Mouse (Mus musculus): ENCODE data around the gene Stn1. TPM values are rescaled to one million over a fixed set of nuclear protein-coding genes. Genes with fewer than 3 reads are reported as not detected.
"Not testable (repeated sequence)": the region's sequence is repeated elsewhere in the genome, so short reads cannot be mapped to it uniquely, and the experiment has no call there.

The Stn1 gene
- total and polyA plus RNA-seq, 3 experiments: 15.7 to 20.0 (median 15.8) TPM

DNA sequence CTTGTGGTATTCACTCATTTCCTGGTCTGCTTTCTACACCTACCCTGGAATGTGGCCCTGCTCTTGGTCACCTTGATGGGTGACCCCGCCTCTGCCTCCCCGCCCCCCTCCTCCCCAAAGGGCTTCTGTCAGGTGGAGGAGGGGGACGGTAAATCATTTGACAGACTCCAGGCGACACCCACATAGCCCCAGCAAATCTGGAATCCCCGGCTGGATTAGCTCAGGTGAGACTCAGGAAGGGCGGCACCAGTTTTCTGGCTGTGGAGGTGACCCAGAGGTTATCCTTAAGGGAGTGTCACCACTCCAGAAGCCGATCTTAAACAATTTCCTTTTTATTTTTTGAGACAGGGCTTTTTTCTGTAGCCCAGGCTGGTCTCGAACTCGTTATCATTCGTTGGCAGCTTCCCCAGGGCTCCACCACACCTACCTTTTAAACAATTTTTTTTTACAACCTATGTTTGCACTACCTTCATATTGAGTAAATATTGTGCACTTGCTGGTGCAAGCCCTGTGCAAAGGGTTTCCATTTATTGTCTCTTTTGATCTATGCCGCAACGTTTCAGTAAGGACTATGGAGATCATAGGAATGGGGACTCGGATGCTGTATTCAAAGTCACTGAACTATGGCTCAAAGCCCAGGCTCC lies 41.4 kb upstream of the Stn1 start:
- peak in 1 of 2 experiments; percentile 15 for DNase-seq
- peak overlapping the region; percentile 59 for H3K4me3 ChIP-seq
- H3K9ac ChIP-seq (ENCODE audit: low read depth, low read length): peak overlapping the region; percentile 71
- H3K27ac ChIP-seq: peak overlapping the region; percentile 96
- H3K36me3 ChIP-seq (ENCODE audit: control insufficient read depth, insufficient read depth, low read length): peaks cover 15% of the 10 kb centered on the region
- 18% methylated on average over 13 of the region's 13 CpGs for WGBS
- peaks cover 5% of the 10 kb centered on the region for H3K4me1 ChIP-seq (ENCODE audit: control insufficient read depth, insufficient read depth, low read length)
- intact Hi-C loops (cut with DNase I): loop anchor here (1.0 to 2.0 kb wide), 3 partner anchors 42 to 153 kb away; partner anchors contain the start of genes Sfr1 and Stn1
- H3K27me3 ChIP-seq (ENCODE audit: control insufficient read depth, insufficient read depth, low read length): no peaks in the 10 kb centered on the region
- TF ChIP-seq POLR2A (IDR thresholded peaks at IDR 0.05; ENCODE audit: insufficient read depth, low read depth, low read length) (no peak), EP300 (IDR thresholded peaks at IDR 0.05; ENCODE audit: insufficient read depth, low read depth, low read length) (no peak), CTCF (IDR thresholded peaks at IDR 0.05) (no peak)
- H3K79me2 ChIP-seq (replicated peaks; ENCODE audit: control insufficient read depth, insufficient read depth, low read length): 0 out of 2 replicates have a peak, but pooled peaks cover 1% of the 10 kb centered on the region

DNA sequence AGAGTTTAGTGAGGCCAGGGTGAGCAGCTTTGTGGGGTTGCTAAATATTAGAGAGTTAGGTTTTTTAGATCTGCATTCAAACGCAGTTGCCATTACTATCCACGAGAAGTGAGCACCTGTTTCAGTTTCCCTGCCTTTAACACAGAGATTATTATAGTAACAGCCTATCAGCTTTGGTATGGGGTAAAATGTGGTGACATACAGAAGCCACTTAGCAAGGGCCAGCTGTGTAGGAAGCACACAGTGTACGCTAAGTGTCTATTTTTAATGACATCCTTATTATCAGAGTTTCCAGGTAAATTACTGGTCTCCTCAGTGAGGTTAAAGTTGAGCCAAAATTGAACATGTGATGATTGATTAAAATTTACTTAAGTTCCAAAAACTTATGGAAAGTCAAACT lies 36.4 kb upstream of the Stn1 start:
- Histone ChIP-seq H3K9ac (ENCODE audit: low read depth, low read length) (no peak overlapping the region; the same call in 1 of the 2 replicates), H3K27me3 (ENCODE audit: control insufficient read depth, insufficient read depth, low read length) (no peaks in the 10 kb centered on the region), H3K36me3 (ENCODE audit: control insufficient read depth, insufficient read depth, low read length) (peaks cover 3% of the 10 kb centered on the region; the same call in 1 of the 2 replicates), H3K4me1 (ENCODE audit: control insufficient read depth, insufficient read depth, low read length) (no peaks in the 10 kb centered on the region), H3K27ac (peak overlapping the region; percentile 13; the same call in 1 of the 2 replicates), H3K4me3 (no peak overlapping the region), H3K79me2 (replicated peaks; ENCODE audit: control insufficient read depth, insufficient read depth, low read length) (no peaks in the 10 kb centered on the region)
- TF ChIP-seq EP300 (IDR thresholded peaks at IDR 0.05; ENCODE audit: insufficient read depth, low read depth, low read length) (no peak), CTCF (IDR thresholded peaks at IDR 0.05) (no peak), POLR2A (IDR thresholded peaks at IDR 0.05; ENCODE audit: insufficient read depth, low read depth, low read length) (no peak)
- WGBS: 55% methylated on average over 3 of the region's 3 CpGs
- intact Hi-C loops (cut with DNase I): no loop called here
- no peak for DNase-seq

DNA sequence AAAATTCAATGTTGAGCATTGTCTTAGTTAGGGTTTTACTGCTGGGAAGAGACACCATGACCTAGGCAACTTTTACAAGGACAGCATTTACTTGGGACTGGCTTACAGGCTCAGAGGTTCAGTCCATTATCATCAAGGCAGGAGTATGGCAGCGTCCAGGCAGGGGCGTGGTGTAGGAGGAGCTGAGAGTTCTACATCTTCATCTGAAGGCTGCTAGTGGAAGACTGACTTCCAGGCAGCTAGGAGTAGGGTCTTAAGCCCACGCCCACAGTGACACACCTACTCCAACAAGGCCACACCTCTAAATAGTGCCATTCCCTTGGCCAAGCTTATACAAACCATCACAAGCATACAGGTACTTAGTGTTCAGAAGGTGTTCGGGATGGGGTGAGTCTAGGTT lies 34.7 kb upstream of the Stn1 start:
- DNase-seq; H3K4me1 ChIP-seq (ENCODE audit: control insufficient read depth, insufficient read depth, low read length); H3K4me3 ChIP-seq; H3K36me3 ChIP-seq (ENCODE audit: control insufficient read depth, insufficient read depth, low read length); H3K79me2 ChIP-seq (replicated peaks; ENCODE audit: control insufficient read depth, insufficient read depth, low read length); H3K27ac ChIP-seq; intact Hi-C loops (cut with DNase I); H3K9ac ChIP-seq (ENCODE audit: low read depth, low read length); H3K27me3 ChIP-seq (ENCODE audit: control insufficient read depth, insufficient read depth, low read length): not testable (repeated sequence)
- WGBS: 73% methylated on average over 4 of the region's 4 CpGs

DNA sequence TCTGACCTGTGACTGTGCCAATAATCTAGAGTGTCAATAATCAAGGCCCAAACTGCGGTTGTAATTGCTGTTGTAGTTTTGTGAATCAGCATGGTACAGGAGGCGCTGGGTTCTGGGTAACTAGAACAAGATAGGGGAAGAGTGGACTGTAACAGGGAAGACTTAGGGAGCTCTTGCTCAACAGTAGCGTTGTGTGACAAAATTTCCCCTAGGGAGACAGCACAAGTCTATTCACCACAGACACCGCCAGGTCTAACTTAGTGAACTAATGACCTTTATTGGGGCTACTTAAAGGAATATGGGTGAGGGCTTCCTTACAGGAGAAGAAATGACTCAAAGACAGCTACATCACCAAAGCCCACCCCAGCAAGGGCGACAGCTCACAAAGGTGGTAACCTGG lies 32.7 kb upstream of the Stn1 start:
- TF ChIP-seq EP300 (IDR thresholded peaks at IDR 0.05; ENCODE audit: insufficient read depth, low read depth, low read length) (no peak), CTCF (IDR thresholded peaks at IDR 0.05) (no peak), POLR2A (IDR thresholded peaks at IDR 0.05; ENCODE audit: insufficient read depth, low read depth, low read length) (no peak)
- Histone ChIP-seq H3K79me2 (replicated peaks; ENCODE audit: control insufficient read depth, insufficient read depth, low read length) (no peaks in the 10 kb centered on the region), H3K4me3 (no peak overlapping the region), H3K36me3 (ENCODE audit: control insufficient read depth, insufficient read depth, low read length) (peaks cover 3% of the 10 kb centered on the region; the same call in 1 of the 2 replicates), H3K27me3 (ENCODE audit: control insufficient read depth, insufficient read depth, low read length) (no peaks in the 10 kb centered on the region), H3K4me1 (ENCODE audit: control insufficient read depth, insufficient read depth, low read length) (no peaks in the 10 kb centered on the region), H3K27ac (no peak overlapping the region), H3K9ac (ENCODE audit: low read depth, low read length) (no peak overlapping the region)
- intact Hi-C loops (cut with DNase I): no loop called here
- no peak for DNase-seq
- WGBS: 88% methylated on average over 5 of the region's 5 CpGs

DNA sequence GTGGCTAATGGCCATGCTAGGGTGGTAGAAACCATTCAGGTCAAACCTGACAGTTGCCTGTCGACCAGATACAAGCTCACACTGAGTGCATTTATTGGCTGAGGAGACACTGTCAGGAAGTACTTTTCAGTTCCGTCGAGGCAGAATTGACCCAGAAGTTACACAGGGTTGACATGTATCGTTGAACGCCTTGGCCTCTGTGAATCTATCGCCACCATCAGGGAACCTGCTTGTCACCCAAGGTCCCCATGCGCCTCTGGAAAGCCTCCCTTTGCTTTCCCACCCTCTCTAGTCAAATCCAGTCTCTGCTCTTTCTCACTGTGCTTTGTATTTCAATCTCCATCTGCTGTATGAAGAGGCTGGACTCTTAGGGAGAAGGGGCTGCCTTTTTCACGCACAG lies 28.7 kb upstream of the Stn1 start:
- Histone ChIP-seq H3K4me3 (no peak overlapping the region), H3K27ac (no peak overlapping the region), H3K9ac (ENCODE audit: low read depth, low read length) (no peak overlapping the region), H3K4me1 (ENCODE audit: control insufficient read depth, insufficient read depth, low read length) (no peaks in the 10 kb centered on the region), H3K36me3 (ENCODE audit: control insufficient read depth, insufficient read depth, low read length) (no peaks in the 10 kb centered on the region; the same call in 1 of the 2 replicates), H3K27me3 (ENCODE audit: control insufficient read depth, insufficient read depth, low read length) (no peaks in the 10 kb centered on the region), H3K79me2 (replicated peaks; ENCODE audit: control insufficient read depth, insufficient read depth, low read length) (no peaks in the 10 kb centered on the region)
- intact Hi-C loops (cut with DNase I): no loop called here
- 87% methylated on average over 8 of the region's 8 CpGs for WGBS
- no peak for TF ChIP-seq CTCF (IDR thresholded peaks at IDR 0.05)
- TF ChIP-seq EP300 (IDR thresholded peaks at IDR 0.05; ENCODE audit: insufficient read depth, low read depth, low read length): no peak
- no peak for TF ChIP-seq POLR2A (IDR thresholded peaks at IDR 0.05; ENCODE audit: insufficient read depth, low read depth, low read length)
- DNase-seq: no peak

DNA sequence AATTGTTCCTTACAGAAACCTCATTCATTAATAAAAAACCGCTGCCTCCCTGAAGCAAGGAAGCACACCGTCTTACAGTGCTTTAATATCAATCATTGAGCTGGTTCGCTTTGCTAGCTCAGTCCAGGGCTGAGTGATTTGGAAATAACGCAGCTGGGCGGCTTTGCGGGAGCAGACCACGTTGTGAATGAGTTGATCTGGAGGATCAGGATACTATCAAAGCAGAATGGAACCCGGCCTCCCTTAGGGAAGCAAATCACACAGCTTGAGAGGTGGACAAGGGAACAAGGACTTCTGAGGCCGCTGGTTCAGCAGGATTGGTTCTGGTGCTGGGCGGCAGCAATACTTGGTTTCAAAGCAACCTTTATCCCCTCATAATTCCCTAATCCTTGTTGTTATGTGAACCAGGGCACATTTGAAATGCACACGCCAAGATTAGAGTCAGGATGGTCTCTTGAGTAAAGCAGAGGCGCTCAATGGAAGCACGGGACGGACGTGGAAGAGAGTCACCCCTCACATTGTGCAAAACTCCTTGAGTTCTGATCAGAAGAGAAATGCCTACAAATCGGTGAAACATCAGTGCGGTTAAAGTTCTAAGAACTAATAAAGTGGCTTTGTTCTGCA lies 27.8 kb upstream of the Stn1 start:
- Histone ChIP-seq H3K4me3 (no peak overlapping the region), H3K36me3 (ENCODE audit: control insufficient read depth, insufficient read depth, low read length) (no peaks in the 10 kb centered on the region; the same call in 1 of the 2 replicates), H3K27ac (no peak overlapping the region), H3K9ac (ENCODE audit: low read depth, low read length) (no peak overlapping the region), H3K27me3 (ENCODE audit: control insufficient read depth, insufficient read depth, low read length) (no peaks in the 10 kb centered on the region), H3K79me2 (replicated peaks; ENCODE audit: control insufficient read depth, insufficient read depth, low read length) (no peaks in the 10 kb centered on the region), H3K4me1 (ENCODE audit: control insufficient read depth, insufficient read depth, low read length) (no peaks in the 10 kb centered on the region; the same call in 1 of the 2 replicates)
- no peak for DNase-seq
- 87% methylated on average over 17 of the region's 17 CpGs for WGBS
- intact Hi-C loops (cut with DNase I): no loop called here
- TF ChIP-seq EP300 (IDR thresholded peaks at IDR 0.05; ENCODE audit: insufficient read depth, low read depth, low read length) (no peak), POLR2A (IDR thresholded peaks at IDR 0.05; ENCODE audit: insufficient read depth, low read depth, low read length) (no peak), CTCF (IDR thresholded peaks at IDR 0.05) (no peak)

Measured in heart, adult 2 months (tissue).